Mouse (Mus musculus) G1E (cell line): ENCODE data around the gene Carm1. TPM values are rescaled to one million over a fixed set of nuclear protein-coding genes. Genes with fewer than 3 reads are reported as not detected.
"Not testable (repeated sequence)": the region's sequence is repeated elsewhere in the genome, so short reads cannot be mapped to it uniquely, and the experiment has no call there.

Source experiments
- ATAC-seq: 2 replicates; pipeline ENCODE4 v1.8.0; 2016; ENCODE audit warnings: mild to moderate bottlenecking; ENCODE audit not compliant: insufficient number of reproducible peaks, poor library complexity, low FRiP score, severe bottlenecking; ENCODE audit errors: extremely low read depth
- DNase-seq: peaks from one replicate; pipeline ENCODE4 v3.0.0; 2012; ENCODE audit warnings: low spot score
- H3K27me3 ChIP-seq: 2 replicates; pipeline ENCODE4 v1.6.1; 2012; ENCODE audit warnings: mild to moderate bottlenecking, low read length, inconsistent platforms; ENCODE audit not compliant: insufficient read depth
- H3K36me3 ChIP-seq: replicated peaks from 2 replicates; pipeline ENCODE3; 2012; ENCODE audit warnings: mild to moderate bottlenecking, inconsistent platforms
- H3K4me1 ChIP-seq: 2 replicates; pipeline ENCODE4 v1.6.1; 2012; ENCODE audit warnings: low read depth, low read length, inconsistent platforms, mixed read lengths; ENCODE audit not compliant: insufficient read depth
- H3K4me3 ChIP-seq: 2 replicates; pipeline ENCODE4 v1.5.1; 2012; ENCODE audit warnings: low read depth, mild to moderate bottlenecking, inconsistent platforms, low read length, moderate library complexity, mixed read lengths
- H3K9me3 ChIP-seq: replicated peaks from 2 replicates; pipeline ENCODE4 v1.6.1; 2012; ENCODE audit warnings: inconsistent platforms
- CTCF ChIP-seq: IDR thresholded peaks from 2 replicates; pipeline ENCODE4 v1.5.1; 2012; ENCODE audit warnings: low read depth, low read length, inconsistent platforms, mixed read lengths
- GATA1 ChIP-seq: IDR thresholded peaks from 2 replicates; pipeline ENCODE4 v1.6.1; 2012; ENCODE audit warnings: borderline replicate concordance, low read length, inconsistent platforms, mixed read lengths
- GATA2 ChIP-seq: IDR thresholded peaks from 2 replicates; pipeline ENCODE4 v1.6.1; 2012; ENCODE audit warnings: low read depth, low read length, inconsistent platforms, borderline replicate concordance
- POLR2AphosphoS5 ChIP-seq: IDR thresholded peaks from 2 replicates; pipeline ENCODE4 v1.6.1; 2012; ENCODE audit warnings: low read depth, low read length, inconsistent platforms; ENCODE audit not compliant: insufficient replicate concordance
- TAL1 ChIP-seq: conservative IDR thresholded peaks from 2 replicates; pipeline ENCODE4 v1.6.1; 2012; ENCODE audit warnings: low read depth, low read length, inconsistent platforms, mixed read lengths
- polyA plus RNA-seq: library from polyadenylated mRNA; stranded (reverse); fragments of >175 nt; gene quantifications from 2 replicates; pipeline ENCODE4 v1.2.3, GENCODE M21; 2012
- total RNA-seq, 2 experiments: library from RNA; stranded (forward) in 1 of 2; stranded (reverse) in 1 of 2; fragments of 200-1000 nt in 1 of 2; fragments of >200 nt in 1 of 2; fragmentation: Nextera tagmentation in 1 of 2; gene quantifications; 2 replicates each; pipeline ENCODE4 v1.2.3; 2014 to 2017

Carm1 gene
- total and polyA plus RNA-seq, 3 experiments = 12.5 to 143 (median 71.9) TPM

DNA sequence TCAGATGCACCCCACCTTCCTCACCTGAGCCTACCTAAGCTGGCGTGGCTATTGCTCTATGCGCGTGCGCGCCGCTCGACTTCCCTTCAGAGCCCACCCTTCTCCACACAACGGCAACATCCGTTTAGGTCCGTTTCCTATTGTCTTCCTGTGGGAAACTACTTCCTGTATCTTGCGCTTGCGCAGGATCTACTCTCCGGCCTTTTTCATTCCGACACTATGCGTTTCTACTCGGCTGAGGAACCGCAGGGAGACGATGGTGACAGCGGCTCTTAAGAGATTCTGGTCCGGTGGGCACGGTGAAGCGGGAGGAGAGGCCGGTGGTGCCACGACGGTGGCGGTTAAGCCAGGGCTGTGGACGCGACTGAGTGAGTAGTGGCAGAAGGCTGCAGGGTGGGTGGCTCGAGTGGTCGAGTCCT lies 46.0 kb downstream of the Carm1 start, which contains the start of the genes Timm29 and Yipf2:
Timm29 (plus strand) TSS at position 20 of the 419 bp plus-strand sequence.
Yipf2 (minus strand) TSS at position 126 of the 419 bp plus-strand sequence.
- Histone ChIP-seq H3K9me3 (no peaks in the 10 kb centered on the region), H3K27me3 (no peaks in the 10 kb centered on the region), H3K4me1 (peaks cover 57% of the 10 kb centered on the region), H3K36me3 (peaks cover 85% of the 10 kb centered on the region), H3K4me3 (peak within 1 kb of the TSS; percentile 90)
- ATAC-seq (peak; percentile 88), DNase-seq (peak; percentile 71)
- TF ChIP-seq GATA1 (no peak), CTCF (no peak), TAL1 (no peak), POLR2AphosphoS5 (no peak)

DNA sequence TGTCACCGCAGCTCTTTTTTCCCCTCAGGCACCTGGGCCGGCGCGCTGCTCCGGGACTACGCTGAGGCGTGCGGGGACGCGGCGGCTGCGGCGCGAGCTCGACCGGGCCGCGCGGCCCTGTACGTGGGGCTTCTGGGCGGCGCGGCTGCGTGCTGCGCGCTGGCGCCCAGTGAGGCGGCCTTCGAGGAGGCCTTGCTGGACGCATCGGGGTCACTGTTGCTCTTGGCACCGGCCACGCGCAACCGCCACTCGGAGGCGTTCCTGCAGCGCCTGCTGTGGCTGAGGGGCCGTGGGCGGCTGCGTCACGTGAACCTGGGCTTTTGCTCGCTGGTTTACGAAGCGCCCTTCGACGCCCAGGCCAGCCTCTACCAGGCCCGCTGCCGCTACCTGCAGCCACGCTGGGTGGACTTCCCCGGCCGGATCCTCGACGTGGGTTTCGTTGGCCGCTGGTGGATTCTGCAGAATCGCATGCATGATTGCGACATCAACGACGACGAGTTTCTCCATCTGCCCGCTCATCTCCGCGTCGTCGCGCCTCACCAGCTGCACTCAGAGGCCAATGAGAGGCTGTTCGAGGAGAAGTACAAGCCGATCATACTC lies 46.5 kb downstream of the Carm1 start:
- Histone ChIP-seq H3K36me3 (peaks cover 84% of the 10 kb centered on the region), H3K4me3 (peak overlapping the region; percentile 90), H3K27me3 (no peaks in the 10 kb centered on the region), H3K9me3 (no peaks in the 10 kb centered on the region), H3K4me1 (peaks cover 54% of the 10 kb centered on the region)
- TF ChIP-seq CTCF (no peak), GATA1 (no peak), POLR2AphosphoS5 (no peak), TAL1 (no peak), GATA2 (no peak)
- ATAC-seq (no peak), DNase-seq (peak; percentile 27)

DNA sequence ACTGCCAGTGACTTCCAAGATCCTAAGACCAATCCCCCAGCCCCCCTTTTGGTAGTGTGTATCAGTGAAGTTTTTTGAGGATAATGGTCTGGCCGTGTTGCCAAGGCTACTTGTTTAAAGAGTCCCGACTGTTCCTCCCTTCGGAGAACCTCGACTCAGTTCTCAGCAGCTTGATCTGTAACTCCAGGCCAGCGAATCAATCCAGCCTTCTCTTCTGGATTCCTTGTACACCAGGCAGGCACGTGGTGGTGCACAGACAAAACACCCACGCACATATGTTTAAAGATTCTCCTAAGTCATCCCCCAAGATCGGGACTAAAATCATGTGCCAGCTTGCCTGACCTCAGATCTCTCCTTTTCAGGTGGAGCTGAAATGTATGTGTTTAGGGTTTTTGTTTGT lies 47.7 kb downstream of the Carm1 start:
- DNase-seq, H3K27me3 ChIP-seq, H3K9me3 ChIP-seq, ATAC-seq: not testable (repeated sequence)
- H3K4me3 ChIP-seq = peak overlapping the region; percentile 90; the same call in 1 of the 2 replicates
- H3K4me1 ChIP-seq = peaks cover 53% of the 10 kb centered on the region
- peaks cover 78% of the 10 kb centered on the region for H3K36me3 ChIP-seq

DNA sequence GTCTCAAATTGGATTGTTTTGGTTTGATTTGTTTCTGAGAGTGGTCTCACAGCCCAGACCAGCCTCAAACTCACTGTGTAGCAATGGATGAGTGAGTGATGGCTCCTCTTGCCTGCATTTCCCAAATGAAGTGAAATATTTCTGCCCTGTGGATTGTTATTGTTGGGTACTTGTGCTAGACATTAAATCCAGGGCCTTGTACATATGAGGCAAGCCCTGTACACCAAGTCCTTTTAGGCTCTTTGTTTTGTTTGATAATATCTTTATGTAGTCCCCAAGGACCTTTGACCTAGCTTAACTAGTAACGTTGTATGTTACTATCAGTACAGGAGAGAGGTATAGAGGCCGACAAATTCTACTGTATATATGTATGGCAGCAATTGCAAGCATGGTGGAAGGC lies 48.1 kb downstream of the Carm1 start:
- no peak for TF ChIP-seq GATA1
- TF ChIP-seq CTCF = no peak
- TF ChIP-seq POLR2AphosphoS5 = no peak
- Histone ChIP-seq H3K4me3 (no peak overlapping the region; the same call in 1 of the 2 replicates), H3K27me3 (no peaks in the 10 kb centered on the region), H3K9me3 (no peaks in the 10 kb centered on the region), H3K36me3 (peaks cover 78% of the 10 kb centered on the region), H3K4me1 (peaks cover 49% of the 10 kb centered on the region)
- ATAC-seq (no peak), DNase-seq (no peak)

- H3K4me1 ChIP-seq = peaks cover 26% of the 10 kb centered on the region
- H3K4me3 ChIP-seq = no peak overlapping the region
- no peaks in the 10 kb centered on the region for H3K9me3 ChIP-seq
- DNase-seq = no peak
- H3K36me3 ChIP-seq = peaks cover 61% of the 10 kb centered on the region
- no peak for TF ChIP-seq GATA1
- no peak for TF ChIP-seq POLR2AphosphoS5
- TF ChIP-seq GATA2 = no peak
- no peak for TF ChIP-seq CTCF
- no peak for TF ChIP-seq TAL1
- H3K27me3 ChIP-seq = no peaks in the 10 kb centered on the region
- ATAC-seq = no peak; the same call in 1 of the 2 replicates
These were observed 51.5 kb downstream of the Carm1 start for GRCm38 (mm10) chr9:21598198-21598597.

DNA sequence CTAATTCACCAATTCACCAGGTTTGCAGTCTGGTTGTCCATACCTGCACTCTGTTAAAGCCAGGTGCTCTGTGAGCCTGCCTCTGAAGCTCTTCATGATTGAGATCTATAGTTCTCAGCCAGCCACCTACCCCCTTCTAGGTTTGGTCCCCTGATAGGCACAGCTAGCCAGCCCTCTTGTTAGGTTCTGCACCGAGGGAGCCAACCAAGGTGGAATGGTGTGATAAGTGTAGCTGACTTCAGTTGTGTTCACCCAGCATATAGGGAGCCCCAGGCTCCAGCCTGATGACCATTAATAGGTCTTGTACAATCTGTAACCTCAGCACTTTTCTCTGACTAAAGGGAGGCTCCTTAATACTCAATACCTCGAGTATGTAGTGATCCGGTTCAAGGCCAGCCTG lies 53.5 kb downstream of the Carm1 start:
- no peak overlapping the region for H3K4me3 ChIP-seq
- H3K27me3 ChIP-seq = no peaks in the 10 kb centered on the region
- no peak for DNase-seq
- no peaks in the 10 kb centered on the region for H3K9me3 ChIP-seq
- peaks cover 7% of the 10 kb centered on the region for H3K4me1 ChIP-seq
- ATAC-seq = no peak
- peaks cover 43% of the 10 kb centered on the region for H3K36me3 ChIP-seq
- no peak for TF ChIP-seq CTCF
- no peak for TF ChIP-seq TAL1
- TF ChIP-seq GATA1 = no peak
- no peak for TF ChIP-seq GATA2
- TF ChIP-seq POLR2AphosphoS5 = no peak

GRCm38 (mm10) chr9:21601073-21601472 lies 54.4 kb downstream of the Carm1 start:
- Histone ChIP-seq H3K4me1 (0 out of 2 replicates have a peak, but pooled peaks cover 2% of the 10 kb centered on the region), H3K9me3 (no peaks in the 10 kb centered on the region), H3K36me3 (peaks cover 34% of the 10 kb centered on the region), H3K27me3 (no peaks in the 10 kb centered on the region), H3K4me3 (no peak overlapping the region)
- TF ChIP-seq CTCF (no peak), GATA1 (no peak), GATA2 (no peak), POLR2AphosphoS5 (no peak), TAL1 (no peak)
- no peak for ATAC-seq
- DNase-seq = no peak
